Mouse (Mus musculus) lung, embryonic 14.5 days (tissue): ENCODE results near the gene Btbd35f24. TPM values are rescaled to one million over a fixed set of nuclear protein-coding genes. Genes with fewer than 3 reads are reported as not detected.
"Not testable (repeated sequence)": the region's sequence is repeated elsewhere in the genome, so short reads cannot be mapped to it uniquely, and the experiment has no call there.

ENCODE experiments used
- ATAC-seq: fragments of 200-750 bp; cut with Nextera tagmentation; 2 replicates; pipeline ENCODE4 v1.8.0; 2017; ENCODE audit warnings: mild to moderate bottlenecking, moderate TSS enrichment, moderate library complexity; ENCODE audit not compliant: insufficient read depth
- DNase-seq: peaks from one replicate; pipeline ENCODE4 v3.0.0-alpha.2; 2015
- H3K27ac ChIP-seq: fragments of 300-500 bp; sonication (generic); 2 replicates; pipeline ENCODE4 v1.5.1; 2014; ENCODE audit warnings: low read depth, mild to moderate bottlenecking, moderate library complexity
- H3K27me3 ChIP-seq: fragments of 300-500 bp; sonication (generic); 2 replicates; pipeline ENCODE4 v1.6.1; 2014; ENCODE audit warnings: low read length, control low read depth; ENCODE audit not compliant: insufficient read depth
- H3K36me3 ChIP-seq: fragments of 300-500 bp; sonication (generic); 2 replicates; pipeline ENCODE4 v1.6.1; 2014; ENCODE audit warnings: control low read depth; ENCODE audit not compliant: insufficient read depth
- H3K4me1 ChIP-seq: fragments of 300-500 bp; sonication (generic); 2 replicates; pipeline ENCODE4 v1.6.1; 2014; ENCODE audit warnings: antibody characterized with exemption, control low read depth; ENCODE audit not compliant: insufficient read depth
- H3K4me2 ChIP-seq: fragments of 300-500 bp; sonication (generic); 2 replicates; pipeline ENCODE4 v1.6.1; 2014; ENCODE audit warnings: mild to moderate bottlenecking
- H3K4me3 ChIP-seq: fragments of 300-500 bp; sonication (generic); 2 replicates; pipeline ENCODE4 v1.5.1; 2014; ENCODE audit warnings: low read depth, low read length
- H3K9ac ChIP-seq: fragments of 300-500 bp; sonication (generic); 2 replicates; pipeline ENCODE4 v1.6.1; 2014
- H3K9me3 ChIP-seq: fragments of 300-500 bp; sonication (generic); 2 replicates; pipeline ENCODE4 v1.6.1; 2016; ENCODE audit warnings: low read depth, low read length, control low read depth
- WGBS: fragments of 180-500 bp; shearing (Covaris S2); extraction: QIAGEN DNeasy Blood & Tissue Kit; methylation state at CpG from one replicate; pipeline ENCODE4 v1.1.7; 2014; 5-methylcytosine and 5-hydroxymethylcytosine counted together
- polyA plus RNA-seq: library from polyadenylated mRNA; unstranded; fragments of >200 nt; fragmentation: Nextera tagmentation; extraction: Ambion mirVana; gene quantifications from 2 replicates; pipeline ENCODE4 v1.2.1, GENCODE M21; 2014

The Btbd35f24 gene
- polyA plus RNA-seq = not detected in 2 replicates

- not testable (repeated sequence) for H3K4me1 ChIP-seq, H3K9me3 ChIP-seq, DNase-seq, ATAC-seq, H3K9ac ChIP-seq, H3K36me3 ChIP-seq, H3K27me3 ChIP-seq, H3K4me2 ChIP-seq, H3K4me3 ChIP-seq, H3K27ac ChIP-seq
- WGBS = 29% methylated on average over 1 of the region's 2 CpGs
Observed at GRCm38 (mm10) chrX:3195727-3196126, at the start of gene Btbd35f24. Gene Btbd35f24 (minus strand): TSS chrX:3195827.

Other genes with a start within 250 kb of the Btbd35f24 start
- not detected in 2 replicates for gene Btbd35f23, start 119.0 kb downstream of the Btbd35f24 start, polyA plus RNA-seq
- not detected in 2 replicates for gene Btbd35f11, start 247.9 kb upstream of the Btbd35f24 start, polyA plus RNA-seq